Mouse (Mus musculus) liver, embryonic 14 days (tissue): Measurements from ENCODE around the gene Secisbp2l. TPM values are rescaled to one million over a fixed set of nuclear protein-coding genes. Genes with fewer than 3 reads are reported as not detected.

ENCODE experiments used
- polyA plus RNA-seq: library from polyadenylated mRNA; depleted of rRNA; stranded (reverse); fragments of >200 nt; gene quantifications from 2 replicates; pipeline ENCODE4 v1.2.3, GENCODE M21; 2012; rRNA removed

Gene Secisbp2l
- 2.4 and 3.1 TPM in 2 replicates for polyA plus RNA-seq

GRCm38 (mm10) chr2:125782719-125783109, at the start of gene Secisbp2l:
TSS of gene Secisbp2l (minus strand) at chr2:125782870.

GRCm38 (mm10) chr2:125724086-125724430, 58.6 kb downstream of the Secisbp2l start, which contains the start of gene Shc4:
TSS of gene Shc4 (minus strand) at chr2:125724148.

Other genes starting within 250 kb of the Secisbp2l start
- 4.5 and 5.1 TPM in 2 replicates for gene Cep152, start 157.8 kb downstream of the Secisbp2l start, polyA plus RNA-seq
- gene Eid1, start 109.8 kb downstream of the Secisbp2l start, polyA plus RNA-seq = 25.8 and 29.6 TPM in 2 replicates
- 0.51 and 0.70 TPM in 2 replicates for gene Shc4, start 58.7 kb downstream of the Secisbp2l start, polyA plus RNA-seq
- 5.5 and 7.3 TPM in 2 replicates for gene Galk2, start 76.2 kb upstream of the Secisbp2l start, polyA plus RNA-seq
- gene Cops2, start 76.3 kb upstream of the Secisbp2l start, polyA plus RNA-seq = 56.0 and 68.3 TPM in 2 replicates